Mouse (Mus musculus) lung, postnatal 0 days (tissue): ENCODE measurements around the gene Lrrc74b. TPM values are rescaled to one million over a fixed set of nuclear protein-coding genes. Genes with fewer than 3 reads are reported as not detected.

Experiments used
- ATAC-seq: fragments of 200-750 bp; cut with Nextera tagmentation; 2 replicates; pipeline ENCODE4 v1.8.0; 2017; ENCODE audit warnings: moderate library complexity
- DNase-seq: peaks from one replicate; pipeline ENCODE4 v3.0.0-alpha.2; 2016; ENCODE audit warnings: low spot score
- H3K27ac ChIP-seq: fragments of 300-500 bp; sonication (generic); 2 replicates; pipeline ENCODE4 v1.5.1; 2014; ENCODE audit warnings: antibody characterized with exemption, mild to moderate bottlenecking, low read length, mixed read lengths
- H3K27me3 ChIP-seq: fragments of 300-500 bp; sonication (generic); replicated peaks from 2 replicates; pipeline ENCODE4 v1.6.1; 2014; ENCODE audit warnings: low read length, mixed read lengths; ENCODE audit not compliant: insufficient read depth
- H3K36me3 ChIP-seq: fragments of 300-500 bp; sonication (generic); 2 replicates; pipeline ENCODE4 v1.6.1; 2014; ENCODE audit warnings: low read length, mixed read lengths; ENCODE audit not compliant: insufficient read depth
- H3K4me1 ChIP-seq: fragments of 300-500 bp; sonication (generic); 2 replicates; pipeline ENCODE4 v1.6.1; 2014; ENCODE audit warnings: antibody characterized with exemption, low read depth, low read length, mixed read lengths; ENCODE audit not compliant: insufficient read depth
- H3K4me2 ChIP-seq: fragments of 300-500 bp; sonication (generic); replicated peaks from 2 replicates; pipeline ENCODE4 v1.6.1; 2014; ENCODE audit warnings: low read depth, mild to moderate bottlenecking, low read length, moderate library complexity, mixed read lengths
- H3K4me3 ChIP-seq: fragments of 300-500 bp; sonication (generic); 2 replicates; pipeline ENCODE4 v1.5.1; 2014; ENCODE audit warnings: low read depth, low read length
- H3K9ac ChIP-seq: fragments of 300-500 bp; sonication (generic); replicated peaks from 2 replicates; pipeline ENCODE4 v1.6.1; 2014; ENCODE audit warnings: low read depth, mild to moderate bottlenecking
- H3K9me3 ChIP-seq: fragments of 300-500 bp; sonication (generic); 2 replicates; pipeline ENCODE4 v1.6.1; 2016; ENCODE audit warnings: low read length, mixed read lengths
- CTCF ChIP-seq: IDR thresholded peaks from 2 replicates; pipeline ENCODE4 v1.5.1; 2016; ENCODE audit warnings: antibody characterized with exemption, mild to moderate bottlenecking
- EP300 ChIP-seq: IDR thresholded peaks from 2 replicates; pipeline ENCODE4 v1.6.1; 2016; ENCODE audit warnings: antibody characterized with exemption, mild to moderate bottlenecking, control low read depth
- WGBS: fragments of 180-500 bp; shearing (Covaris S2); extraction: QIAGEN DNeasy Blood & Tissue Kit; methylation state at CpG from one replicate; pipeline ENCODE4 v1.1.7; 2014; 5-methylcytosine and 5-hydroxymethylcytosine counted together
- polyA plus RNA-seq: library from polyadenylated mRNA; unstranded; fragments of >200 nt; fragmentation: Nextera tagmentation; extraction: Ambion mirVana; gene quantifications from 2 replicates; pipeline ENCODE4 v1.2.1, GENCODE M21; 2015

Gene Lrrc74b
- polyA plus RNA-seq, 1 experiment from 2014 or later: 5.3 TPM

DNA sequence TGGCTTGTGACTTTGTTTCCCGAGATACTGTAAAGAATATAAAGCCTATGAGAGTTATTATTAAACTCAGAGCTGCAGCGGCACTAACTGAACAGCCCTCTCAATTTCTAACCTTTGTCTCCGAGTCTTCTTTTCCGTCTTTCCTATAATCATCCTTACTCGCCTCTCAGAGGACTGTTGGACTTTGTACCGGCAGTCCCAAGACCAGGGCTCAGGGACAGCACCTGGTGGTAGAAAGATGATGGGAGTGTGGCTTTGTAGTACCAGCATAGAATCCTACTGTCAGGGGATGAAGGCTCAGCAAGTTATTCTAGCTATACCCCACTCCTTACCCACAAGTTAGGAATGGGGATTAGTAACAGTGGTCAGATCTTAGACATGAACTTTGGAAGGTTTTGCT lies 34.8 kb downstream of the Lrrc74b start:
- WGBS: 94% methylated on average over 6 of the region's 6 CpGs

DNA sequence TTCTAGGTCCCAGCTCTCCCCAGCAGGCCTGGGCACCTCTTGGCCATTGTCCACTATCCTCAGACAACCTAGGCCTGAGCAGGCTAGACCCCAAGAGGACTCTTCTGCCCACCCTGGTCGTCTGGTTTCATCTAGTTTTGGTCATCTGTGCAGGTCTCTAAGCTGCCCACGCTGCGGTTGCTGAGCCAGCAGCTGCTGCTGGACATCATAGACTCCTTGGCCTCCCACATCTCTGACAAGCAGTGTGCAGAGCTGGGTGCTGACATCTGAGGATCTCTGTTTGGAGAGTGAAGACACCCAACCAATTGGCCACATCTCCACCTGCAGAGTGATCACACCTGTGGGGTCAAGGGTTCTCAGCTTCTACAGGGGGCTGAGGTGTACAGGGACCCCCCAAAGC lies 35.5 kb downstream of the Lrrc74b start:
- no peak overlapping the region for H3K9ac ChIP-seq
- no peak for DNase-seq
- no peak for TF ChIP-seq CTCF
- TF ChIP-seq EP300: no peak
- no peak overlapping the region for H3K4me2 ChIP-seq
- H3K9me3 ChIP-seq: no peaks in the 10 kb centered on the region
- no peak overlapping the region for H3K4me3 ChIP-seq
- 84% methylated on average over 3 of the region's 3 CpGs for WGBS
- H3K27me3 ChIP-seq: no peaks in the 10 kb centered on the region
- no peak overlapping the region for H3K27ac ChIP-seq
- H3K4me1 ChIP-seq: peaks cover 6% of the 10 kb centered on the region; the same call in 1 of the 2 replicates
- ATAC-seq: no peak
- H3K36me3 ChIP-seq: peaks cover 56% of the 10 kb centered on the region

More for the DNA sequence above, 34.8 kb downstream of the Lrrc74b start:
- Histone ChIP-seq H3K4me1 (peaks cover 6% of the 10 kb centered on the region; the same call in 1 of the 2 replicates), H3K36me3 (peaks cover 54% of the 10 kb centered on the region), H3K27me3 (no peaks in the 10 kb centered on the region), H3K4me2 (no peak overlapping the region), H3K4me3 (no peak overlapping the region), H3K9me3 (no peaks in the 10 kb centered on the region), H3K9ac (no peak overlapping the region), H3K27ac (no peak overlapping the region)
- DNase-seq: no peak
- no peak for ATAC-seq
- TF ChIP-seq CTCF (no peak), EP300 (no peak)

DNA sequence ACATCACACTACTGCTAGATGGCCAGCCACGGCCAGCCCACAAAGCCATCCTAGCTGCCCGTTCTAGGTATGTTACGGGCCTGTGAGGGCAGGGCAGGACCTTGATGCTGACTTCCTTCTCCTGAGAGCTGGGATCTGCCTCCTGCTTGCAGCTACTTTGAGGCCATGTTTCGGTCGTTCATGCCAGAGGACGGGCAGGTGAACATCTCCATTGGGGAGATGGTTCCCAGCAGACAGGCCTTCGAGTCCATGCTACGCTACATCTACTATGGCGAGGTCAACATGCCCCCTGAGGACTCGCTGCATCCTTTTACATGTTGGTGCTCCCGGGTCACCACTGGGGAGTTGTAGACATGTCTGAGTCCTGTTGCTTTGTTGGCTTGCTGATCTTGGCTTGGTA lies 36.9 kb downstream of the Lrrc74b start:
- DNase-seq (no peak), ATAC-seq (no peak)
- no peak overlapping the region for H3K4me2 ChIP-seq
- H3K27ac ChIP-seq: no peak overlapping the region
- no peaks in the 10 kb centered on the region for H3K4me1 ChIP-seq
- no peaks in the 10 kb centered on the region for H3K9me3 ChIP-seq
- H3K4me3 ChIP-seq: no peak overlapping the region
- no peak overlapping the region for H3K9ac ChIP-seq
- 95% methylated on average over 11 of the region's 11 CpGs for WGBS
- no peak for TF ChIP-seq EP300
- no peak for TF ChIP-seq CTCF
- H3K27me3 ChIP-seq: no peaks in the 10 kb centered on the region
- H3K36me3 ChIP-seq: peaks cover 63% of the 10 kb centered on the region

DNA sequence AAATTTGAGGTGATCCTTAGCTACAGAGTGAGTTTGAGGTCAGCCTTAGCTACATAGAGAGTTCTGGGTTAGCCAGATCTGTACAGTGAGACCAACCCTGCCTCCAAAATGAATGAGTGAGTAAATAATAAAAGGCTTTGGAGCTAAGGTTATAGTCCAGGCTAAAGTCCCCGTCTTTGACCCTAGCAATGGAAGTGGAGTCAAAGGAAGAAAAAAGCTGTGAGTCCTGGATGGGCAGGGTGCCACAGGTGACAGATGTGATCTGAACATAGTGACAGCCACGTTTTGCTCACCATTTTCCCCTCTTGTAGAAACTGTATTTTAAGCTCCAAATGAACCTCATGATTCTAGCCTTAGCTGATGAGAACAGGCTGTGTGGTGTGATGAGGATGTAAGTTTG lies 42.1 kb downstream of the Lrrc74b start:
- ATAC-seq: no peak
- Histone ChIP-seq H3K27me3 (no peaks in the 10 kb centered on the region), H3K27ac (no peak overlapping the region), H3K4me3 (no peak overlapping the region), H3K36me3 (peaks cover 40% of the 10 kb centered on the region), H3K9me3 (no peaks in the 10 kb centered on the region), H3K9ac (no peak overlapping the region), H3K4me1 (no peaks in the 10 kb centered on the region), H3K4me2 (no peak overlapping the region)
- TF ChIP-seq EP300 (no peak), CTCF (no peak)
- 88% methylated on average over 2 of the region's 2 CpGs for WGBS
- DNase-seq: no peak

DNA sequence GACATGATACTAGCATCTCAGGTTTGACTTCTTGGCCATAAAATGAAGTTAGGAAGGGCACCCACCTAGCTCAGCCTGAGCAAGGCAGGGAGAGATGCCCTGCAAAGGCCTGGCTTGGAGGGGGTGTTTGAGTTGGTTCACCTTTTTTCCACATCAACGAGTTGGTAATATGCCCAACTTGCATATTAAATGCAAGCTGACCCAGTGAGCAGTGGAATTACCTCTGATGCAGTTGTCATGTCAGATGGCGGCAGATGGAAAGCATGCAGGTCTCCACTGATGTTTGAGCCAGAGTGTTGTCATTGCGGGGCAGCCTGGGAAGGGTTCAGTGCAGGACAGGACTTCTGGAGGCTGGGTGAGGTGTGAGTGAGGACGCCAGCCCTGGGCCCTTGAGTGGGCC lies 49.6 kb downstream of the Lrrc74b start:
- peaks cover 18% of the 10 kb centered on the region; the same call in 1 of the 2 replicates for H3K36me3 ChIP-seq
- H3K27ac ChIP-seq: no peak overlapping the region
- H3K9me3 ChIP-seq: no peaks in the 10 kb centered on the region
- no peak overlapping the region for H3K4me2 ChIP-seq
- no peaks in the 10 kb centered on the region for H3K27me3 ChIP-seq
- no peak overlapping the region for H3K4me3 ChIP-seq
- 90% methylated on average over 4 of the region's 4 CpGs for WGBS
- peaks cover 10% of the 10 kb centered on the region; the same call in 1 of the 2 replicates for H3K4me1 ChIP-seq
- TF ChIP-seq CTCF: no peak
- TF ChIP-seq EP300: no peak
- DNase-seq (no peak), ATAC-seq (no peak)
- H3K9ac ChIP-seq: no peak overlapping the region

DNA sequence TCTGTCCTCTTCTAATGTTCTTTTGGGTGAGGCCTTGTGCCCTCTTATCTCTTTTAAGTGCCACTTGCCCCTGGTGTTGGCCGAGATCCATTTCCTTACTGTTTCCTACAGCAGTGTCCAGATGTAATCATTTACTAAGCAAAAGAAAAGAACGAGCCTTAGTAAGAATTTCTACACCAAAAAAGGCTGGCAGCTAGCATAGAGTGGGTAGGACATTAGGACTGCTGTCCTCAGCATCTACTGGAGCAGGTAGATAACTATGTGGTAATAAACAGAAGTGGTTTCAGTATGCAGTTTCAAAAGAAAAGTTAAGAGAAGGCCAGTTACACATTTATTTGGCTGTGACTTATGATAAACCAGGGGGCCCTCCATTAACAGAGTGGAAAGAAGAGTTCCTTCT lies 50.4 kb downstream of the Lrrc74b start:
- H3K9ac ChIP-seq: no peak overlapping the region
- H3K4me1 ChIP-seq: peaks cover 10% of the 10 kb centered on the region; the same call in 1 of the 2 replicates
- ATAC-seq (peak; percentile 39), DNase-seq (peak; percentile 57)
- H3K4me2 ChIP-seq: no peak overlapping the region
- no peak overlapping the region for H3K27ac ChIP-seq
- WGBS: 38% methylated on average over 2 of the region's 2 CpGs
- TF ChIP-seq EP300 (peak; percentile 16; the same call in 1 of the 2 replicates), CTCF (no peak)
- no peaks in the 10 kb centered on the region for H3K9me3 ChIP-seq
- no peak overlapping the region for H3K4me3 ChIP-seq
- peaks cover 17% of the 10 kb centered on the region; the same call in 1 of the 2 replicates for H3K36me3 ChIP-seq
- H3K27me3 ChIP-seq: no peaks in the 10 kb centered on the region

DNA sequence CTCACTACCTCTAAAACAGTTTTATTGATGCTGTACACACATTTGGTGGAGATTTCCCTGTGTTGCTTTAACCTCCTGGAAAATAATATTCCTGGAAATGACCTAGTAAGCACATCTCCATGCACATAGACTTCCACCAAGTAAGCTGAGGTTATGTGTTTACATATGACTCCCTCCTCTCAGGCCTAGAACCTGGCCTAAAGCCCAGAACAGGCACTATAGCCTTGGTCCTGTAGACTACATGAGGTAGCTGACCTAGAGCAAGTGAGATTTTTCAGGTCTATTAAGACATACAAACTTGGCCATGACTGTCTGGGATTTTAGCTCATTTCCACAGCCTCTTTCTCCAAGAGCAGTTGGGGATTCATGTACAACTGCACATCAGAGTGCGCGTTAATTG lies 50.9 kb downstream of the Lrrc74b start:
- DNase-seq (peak; percentile 73), ATAC-seq (peak; percentile 51)
- H3K27ac ChIP-seq: 0 out of 2 replicates have a peak overlapping the region, but pooled peaks have one; percentile 76
- WGBS: 87% methylated on average over 2 of the region's 2 CpGs
- peaks cover 10% of the 10 kb centered on the region; the same call in 1 of the 2 replicates for H3K4me1 ChIP-seq
- peaks cover 13% of the 10 kb centered on the region; the same call in 1 of the 2 replicates for H3K36me3 ChIP-seq
- no peak overlapping the region for H3K9ac ChIP-seq
- no peak for TF ChIP-seq EP300
- no peak for TF ChIP-seq CTCF
- peak overlapping the region; percentile 70 for H3K4me2 ChIP-seq
- H3K4me3 ChIP-seq: no peak overlapping the region
- no peaks in the 10 kb centered on the region for H3K9me3 ChIP-seq
- H3K27me3 ChIP-seq: no peaks in the 10 kb centered on the region
